Mouse (Mus musculus) cerebellum, adult 9-10 months (tissue): ENCODE results near the gene Slc25a53.
"Not testable (repeated sequence)": the region's sequence is repeated elsewhere in the genome, so short reads cannot be mapped to it uniquely, and the experiment has no call there.

Experiments used
- DNase-seq: peaks from one replicate; pipeline ENCODE4 v3.0.0; 2022

Gene Slc25a53

DNA sequence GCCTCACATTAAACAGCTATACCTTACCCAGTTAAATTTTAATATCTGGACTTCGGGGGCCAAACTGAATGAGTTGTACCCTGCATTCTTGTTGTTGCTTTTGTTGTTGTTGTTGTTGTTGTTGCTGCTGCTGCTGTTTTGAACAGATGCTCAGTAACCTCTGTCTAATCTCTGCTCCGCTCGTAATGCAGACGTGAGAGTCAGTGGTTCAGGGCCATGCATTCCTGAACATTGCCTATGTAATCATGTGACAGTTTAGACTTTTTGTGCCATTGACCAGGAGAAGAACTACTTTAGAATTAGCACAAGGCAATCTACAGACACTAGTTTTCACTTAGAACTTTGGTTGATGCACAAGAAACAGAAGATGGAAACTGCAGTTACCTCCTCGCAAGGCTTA lies 79.8 kb downstream of the Slc25a53 start:
- DNase-seq = not testable (repeated sequence)

DNA sequence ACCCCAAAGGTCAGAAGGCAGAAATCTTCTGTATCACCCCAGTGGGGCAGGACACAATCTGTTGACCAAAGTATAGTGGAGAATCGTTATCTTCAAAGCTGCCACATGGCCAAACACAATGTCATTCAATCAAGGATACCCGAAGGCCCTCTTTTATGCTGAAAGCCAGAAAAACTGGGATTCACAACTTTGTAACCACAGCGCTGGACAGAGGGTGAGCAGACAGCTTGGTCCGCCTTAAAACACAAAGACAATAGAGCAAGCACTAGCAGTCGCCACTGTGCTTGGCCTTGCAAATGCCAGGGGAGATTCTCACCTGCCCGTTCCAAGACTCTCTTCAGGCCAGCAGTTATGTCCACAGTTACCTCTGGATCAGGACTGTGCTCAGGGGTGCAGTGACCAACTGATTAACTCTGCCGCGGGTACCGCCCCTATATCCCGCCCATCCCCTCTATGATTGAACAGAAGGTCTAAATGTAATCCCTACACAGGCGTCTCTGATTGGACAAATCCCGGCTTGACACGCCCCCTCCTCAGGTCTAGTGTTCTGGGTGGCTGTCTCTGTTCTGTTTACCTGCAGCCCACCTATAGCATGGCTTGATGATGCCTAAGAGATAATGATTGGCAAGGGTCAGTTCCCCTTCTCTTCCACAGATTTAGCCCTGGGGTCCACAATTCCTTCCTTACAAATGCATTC lies 80.4 kb downstream of the Slc25a53 start:
- peak; percentile 95 for DNase-seq

DNA sequence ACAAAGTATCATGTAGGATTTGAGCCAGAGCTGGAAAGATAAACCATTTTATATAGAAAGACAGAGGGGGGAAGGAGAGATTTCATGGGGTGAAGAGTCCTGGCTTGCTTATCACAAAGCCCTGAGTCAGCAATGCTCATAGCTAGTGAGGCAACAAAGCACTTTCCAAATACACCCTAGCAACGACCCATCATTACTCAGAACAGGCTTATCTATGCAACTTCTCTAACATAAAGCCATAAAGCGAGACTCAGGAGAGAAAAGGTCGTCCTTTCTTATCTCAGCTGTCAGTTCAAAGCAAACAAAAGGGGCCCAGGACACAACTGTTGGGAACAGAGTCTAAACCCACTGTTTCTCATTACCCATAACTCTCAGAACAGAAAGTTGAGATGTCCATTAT lies 100.1 kb downstream of the Slc25a53 start:
- no peak for DNase-seq
